ENCODE assay signal across 19 mouse cellular contexts in genomic region chr17:45928903-45929477, GRCm38 (mm10).
DNase-seq lines count a peak whose midpoint lies in the region; ATAC-seq lines count a peak whose summit lies in the region.
"Had no signal": no experiment of that assay in that cellular context is flagged by ENCODE, and none has a peak within 500 bp of the region (broad histone marks: within the 10 kb centered on the region; RNA-seq: fewer than 3 reads in every experiment).

No protein-coding gene starts in this region.

- intact Hi-C loops in left cerebral cortex, postnatal 4 days (cut with DNase I), result no loop called here
- intact Hi-C loops in left cerebral cortex, postnatal 10 days (cut with DNase I), result no loop called here

- H3K27ac ChIP-seq in embryonic facial prominence, embryonic 10.5 days (replicated peaks), result peak overlapping the region; percentile 75
- peak overlapping the region; percentile 62; the same call in 1 of the 2 replicates for H3K27ac ChIP-seq in embryonic facial prominence, embryonic 14.5 days (replicated peaks; ENCODE audit: low read depth, low read length)
- H3K27ac ChIP-seq in limb, embryonic 13.5 days, result peak overlapping the region; percentile 84; the same call in 1 of the 2 replicates
- H3K27ac ChIP-seq: heart, embryonic 15.5 days; left cerebral cortex, adult 2 months had no signal

- no peak overlapping the region for H3K9ac ChIP-seq in embryonic facial prominence, embryonic 14.5 days (ENCODE audit: low read depth, low read length)
- peak overlapping the region; percentile 31; the same call in 1 of the 2 replicates for H3K9ac ChIP-seq in limb, embryonic 13.5 days
- H3K9ac ChIP-seq: heart, embryonic 15.5 days; liver, postnatal 0 days had no signal

- ATAC-seq in embryonic facial prominence, embryonic 14.5 days (ENCODE audit: low read depth), result no peak
- peak; percentile 48 for ATAC-seq in limb, embryonic 13.5 days (ENCODE audit: low FRiP score, low read depth)
- ATAC-seq in monocyte, adult 5-6 weeks (replicated peaks; ENCODE audit: insufficient number of reproducible peaks, low FRiP score, low TSS enrichment, poor library complexity, severe bottlenecking), result no peak
- ATAC-seq: liver, postnatal 0 days; Patski had no signal

- 59% methylated on average over 8 of the region's 8 CpGs for WGBS in embryonic facial prominence, embryonic 10.5 days
- WGBS in embryonic facial prominence, embryonic 14.5 days, result 49% methylated on average over 8 of the region's 8 CpGs
- WGBS in limb, embryonic 13.5 days, result 42% methylated on average over 8 of the region's 8 CpGs

- H3K4me3 ChIP-seq in embryonic facial prominence, embryonic 10.5 days, result no peak overlapping the region
- no peak overlapping the region for H3K4me3 ChIP-seq in embryonic facial prominence, embryonic 14.5 days (ENCODE audit: low read depth, low read length)
- H3K4me3 ChIP-seq in limb, embryonic 13.5 days, result no peak overlapping the region
- H3K4me3 ChIP-seq: heart, embryonic 15.5 days; left cerebral cortex, adult 2 months; megakaryocyte, embryonic 14.5 days had no signal

- peaks cover 60% of the 10 kb centered on the region for H3K4me1 ChIP-seq in embryonic facial prominence, embryonic 10.5 days
- H3K4me1 ChIP-seq in embryonic facial prominence, embryonic 14.5 days (ENCODE audit: control insufficient read depth, insufficient read depth, low read length), result peaks cover 26% of the 10 kb centered on the region
- peaks cover 42% of the 10 kb centered on the region for H3K4me1 ChIP-seq in limb, embryonic 13.5 days

- no peaks in the 10 kb centered on the region for H3K36me3 ChIP-seq in embryonic facial prominence, embryonic 10.5 days (replicated peaks)
- no peaks in the 10 kb centered on the region for H3K36me3 ChIP-seq in embryonic facial prominence, embryonic 14.5 days (ENCODE audit: control insufficient read depth, insufficient read depth, low read length)
- H3K36me3 ChIP-seq in limb, embryonic 13.5 days, result no peaks in the 10 kb centered on the region
- H3K36me3 ChIP-seq: heart, embryonic 15.5 days had no signal

- H3K9me3 ChIP-seq in embryonic facial prominence, embryonic 10.5 days, result no peaks in the 10 kb centered on the region
- H3K9me3 ChIP-seq in embryonic facial prominence, embryonic 14.5 days (ENCODE audit: control insufficient read depth, low read length), result no peaks in the 10 kb centered on the region
- no peaks in the 10 kb centered on the region for H3K9me3 ChIP-seq in limb, embryonic 13.5 days
- H3K9me3 ChIP-seq: heart, embryonic 15.5 days had no signal

- no peak overlapping the region for H3K4me2 ChIP-seq in embryonic facial prominence, embryonic 14.5 days (ENCODE audit: low read depth, low read length)
- H3K4me2 ChIP-seq in limb, embryonic 13.5 days (replicated peaks), result peak overlapping the region; percentile 9
- H3K4me2 ChIP-seq: heart, embryonic 15.5 days had no signal

- H3K27me3 ChIP-seq in embryonic facial prominence, embryonic 10.5 days (replicated peaks; ENCODE audit: low read depth, poor library complexity, severe bottlenecking), result peaks cover 20% of the 10 kb centered on the region; the same call in 1 of the 2 replicates
- H3K27me3 ChIP-seq in embryonic facial prominence, embryonic 14.5 days (replicated peaks; ENCODE audit: control insufficient read depth, insufficient read depth, low read length), result no peaks in the 10 kb centered on the region
- H3K27me3 ChIP-seq in limb, embryonic 13.5 days, result no peaks in the 10 kb centered on the region
- H3K27me3 ChIP-seq: heart, embryonic 15.5 days; Patski had no signal

- peak; percentile 34 for DNase-seq in left cerebral cortex, postnatal 4 days
- DNase-seq in left cerebral cortex, postnatal 10 days (ENCODE audit: extremely low spot score in 1 of 2, low spot score in 2 of 2), result no peak
- DNase-seq in embryonic facial prominence, embryonic 10.5 days (ENCODE audit: low spot score), result peak; percentile 39
- no peak for DNase-seq in embryonic facial prominence, embryonic 14.5 days (ENCODE audit: low spot score)
- no peak for DNase-seq in layer of hippocampus, adult 18-20 months (ENCODE audit: low spot score in 2 of 2)
- DNase-seq: adrenal gland, adult 8-10 months; cerebellum, adult 9-10 months; gastrocnemius, postnatal 10 days; heart, adult 18-20 months; kidney, adult 8-10 months; kidney, postnatal 25 days; liver, postnatal 0 days; thymus, postnatal 25 days had no signal

Comparison
In these comparisons a context has a peak if more than half of its experiments do, and no peak if none do; other contexts are left out.
1. DNase-seq: peak in left cerebral cortex, postnatal 4 days (single experiment) and embryonic facial prominence, embryonic 10.5 days (single experiment); none in left cerebral cortex, postnatal 10 days (0 of 2), embryonic facial prominence, embryonic 14.5 days (single experiment) and layer of hippocampus, adult 18-20 months (0 of 2).
2. Peak in every context shown above with its lines, with median percentiles within 50 percentile points of each other: H3K27ac ChIP-seq.